Mouse (Mus musculus): ENCODE results near the gene Grm4.

Grm4 gene

GRCm38 (mm10) chr17:27511865-27512618 lies 9.2 kb downstream of the Grm4 start:
- no peak for DNase-seq (ENCODE audit: low spot score)

GRCm38 (mm10) chr17:27511125-27511735 lies 10.0 kb downstream of the Grm4 start:
- DNase-seq (ENCODE audit: low spot score): no peak

- no peak for DNase-seq (ENCODE audit: low spot score)
These were observed 10.7 kb downstream of the Grm4 start for GRCm38 (mm10) chr17:27510258-27511124.

- DNase-seq (ENCODE audit: low spot score): no peak
These were observed 12.1 kb downstream of the Grm4 start for GRCm38 (mm10) chr17:27509056-27509455.

GRCm38 (mm10) chr17:27508513-27508912 lies 12.7 kb downstream of the Grm4 start:
- no peak for DNase-seq (ENCODE audit: low spot score)

GRCm38 (mm10) chr17:27508002-27508401 lies 13.2 kb downstream of the Grm4 start:
- no peak for DNase-seq (ENCODE audit: low spot score)

- DNase-seq (ENCODE audit: low spot score): no peak
These were observed 13.6 kb downstream of the Grm4 start for GRCm38 (mm10) chr17:27507591-27507945.

- DNase-seq (ENCODE audit: low spot score): no peak
These were observed 14.2 kb downstream of the Grm4 start for GRCm38 (mm10) chr17:27506871-27507590.

GRCm38 (mm10) chr17:27506362-27506761 lies 14.8 kb downstream of the Grm4 start:
- no peak for DNase-seq (ENCODE audit: low spot score)

- DNase-seq (ENCODE audit: low spot score): no peak
These were observed 15.9 kb downstream of the Grm4 start for GRCm38 (mm10) chr17:27505221-27505881.

- DNase-seq (ENCODE audit: low spot score): no peak
These were observed 17.3 kb downstream of the Grm4 start for GRCm38 (mm10) chr17:27503869-27504268.

- no peak for DNase-seq (ENCODE audit: low spot score)
These were observed 18.3 kb downstream of the Grm4 start for GRCm38 (mm10) chr17:27502736-27503445.

GRCm38 (mm10) chr17:27502288-27502687 lies 18.9 kb downstream of the Grm4 start:
- no peak for DNase-seq (ENCODE audit: low spot score)

GRCm38 (mm10) chr17:27501331-27502251 lies 19.6 kb downstream of the Grm4 start:
- DNase-seq (ENCODE audit: low spot score): no peak

- DNase-seq (ENCODE audit: low spot score): no peak
These were observed 20.4 kb downstream of the Grm4 start for GRCm38 (mm10) chr17:27500811-27501210.

GRCm38 (mm10) chr17:27499080-27499479 lies 22.1 kb downstream of the Grm4 start:
- no peak for DNase-seq (ENCODE audit: low spot score)

GRCm38 (mm10) chr17:27497798-27498197 lies 23.4 kb downstream of the Grm4 start:
- DNase-seq (ENCODE audit: low spot score): no peak

- no peak for DNase-seq (ENCODE audit: low spot score)
These were observed 26.1 kb downstream of the Grm4 start for GRCm38 (mm10) chr17:27495008-27495540.

- DNase-seq (ENCODE audit: low spot score): no peak
These were observed 27.2 kb downstream of the Grm4 start for GRCm38 (mm10) chr17:27493969-27494368.

- no peak for DNase-seq (ENCODE audit: low spot score)
These were observed 27.8 kb downstream of the Grm4 start for GRCm38 (mm10) chr17:27493389-27493788.

Measured in ovary, adult 18-20 months (tissue).